33 mouse cellular contexts compared by ENCODE assay signal in genomic region chr14:27004906-27005305, GRCm38 (mm10). TPM values are rescaled to one million over a fixed set of nuclear protein-coding genes. Genes with fewer than 3 reads are reported as not detected.
DNase-seq lines count a peak whose midpoint lies in the region; ATAC-seq and TF ChIP-seq lines count a peak whose summit lies in the region.
"Had no signal": no experiment of that assay in that cellular context is flagged by ENCODE, and none has a peak within 500 bp of the region (broad histone marks: within the 10 kb centered on the region; RNA-seq: fewer than 3 reads in every experiment).

No protein-coding gene starts in this region.

- 67% methylated on average over 7 of the region's 7 CpGs for WGBS in kidney, embryonic 15.5 days
- WGBS in liver, postnatal 0 days (ENCODE audit: insufficient replicate concordance), result 65% methylated on average over 7 of the region's 7 CpGs
- 77% methylated on average over 7 of the region's 7 CpGs for WGBS in liver, embryonic 12.5 days (ENCODE audit: insufficient replicate concordance)

- H3K36me3 ChIP-seq in kidney, embryonic 15.5 days, result no peaks in the 10 kb centered on the region
- no peaks in the 10 kb centered on the region for H3K36me3 ChIP-seq in liver, postnatal 0 days (replicated peaks; ENCODE audit: insufficient read depth, low read length)
- H3K36me3 ChIP-seq in liver, embryonic 12.5 days, result no peaks in the 10 kb centered on the region
- H3K36me3 ChIP-seq: G1E; heart, embryonic 10.5 days; heart, embryonic 15.5 days; midbrain, embryonic 15.5 days; neural tube, embryonic 15.5 days; stomach, embryonic 15.5 days had no signal

- no peak overlapping the region for H3K9ac ChIP-seq in kidney, embryonic 15.5 days
- H3K9ac ChIP-seq in liver, postnatal 0 days (replicated peaks), result no peak overlapping the region
- no peak overlapping the region for H3K9ac ChIP-seq in liver, embryonic 12.5 days
- H3K9ac ChIP-seq: heart, embryonic 15.5 days; midbrain, embryonic 15.5 days; neural tube, embryonic 15.5 days; stomach, embryonic 15.5 days had no signal

- no peak for ATAC-seq in kidney, embryonic 15.5 days (replicated peaks; ENCODE audit: low FRiP score)
- no peak for ATAC-seq in liver, postnatal 0 days
- no peak for ATAC-seq in liver, embryonic 12.5 days
- ATAC-seq: forebrain, embryonic 16.5 days; hindbrain, embryonic 16.5 days; midbrain, embryonic 15.5 days; Patski had no signal

- H3K27ac ChIP-seq in kidney, embryonic 15.5 days, result no peak overlapping the region
- H3K27ac ChIP-seq in liver, postnatal 0 days (ENCODE audit: low read depth), result no peak overlapping the region
- H3K27ac ChIP-seq in liver, embryonic 12.5 days, result no peak overlapping the region
- H3K27ac ChIP-seq: heart, embryonic 10.5 days; heart, embryonic 15.5 days; macrophage; midbrain, embryonic 15.5 days; neural tube, embryonic 15.5 days; stomach, embryonic 15.5 days had no signal

- H3K4me2 ChIP-seq in kidney, embryonic 15.5 days, result no peak overlapping the region
- H3K4me2 ChIP-seq in liver, postnatal 0 days (ENCODE audit: low read depth, low read length), result no peak overlapping the region
- H3K4me2 ChIP-seq in liver, embryonic 12.5 days, result no peak overlapping the region
- H3K4me2 ChIP-seq: heart, embryonic 15.5 days; midbrain, embryonic 15.5 days; neural tube, embryonic 15.5 days; stomach, embryonic 15.5 days had no signal

- peaks cover 4% of the 10 kb centered on the region; the same call in 1 of the 2 replicates for H3K27me3 ChIP-seq in kidney, embryonic 15.5 days
- H3K27me3 ChIP-seq in liver, postnatal 0 days (ENCODE audit: insufficient read depth, low read length), result no peaks in the 10 kb centered on the region
- no peaks in the 10 kb centered on the region; the same call in 1 of the 2 replicates for H3K27me3 ChIP-seq in liver, embryonic 12.5 days (replicated peaks)
- H3K27me3 ChIP-seq: midbrain, embryonic 15.5 days; stomach, embryonic 15.5 days had no signal

- peaks cover 6% of the 10 kb centered on the region; the same call in 1 of the 2 replicates for H3K4me1 ChIP-seq in kidney, embryonic 15.5 days
- no peaks in the 10 kb centered on the region for H3K4me1 ChIP-seq in liver, postnatal 0 days (ENCODE audit: insufficient read depth)
- H3K4me1 ChIP-seq in liver, embryonic 12.5 days, result peaks cover 33% of the 10 kb centered on the region
- H3K4me1 ChIP-seq: stomach, embryonic 15.5 days had no signal

- no peak overlapping the region for H3K4me3 ChIP-seq in kidney, embryonic 15.5 days (replicated peaks)
- H3K4me3 ChIP-seq in liver, postnatal 0 days (ENCODE audit: low read depth, low read length), result no peak overlapping the region
- H3K4me3 ChIP-seq in liver, embryonic 12.5 days, result no peak overlapping the region
- H3K4me3 ChIP-seq: erythroblast, embryonic 14.5 days; heart, embryonic 10.5 days; heart, embryonic 15.5 days; midbrain, embryonic 15.5 days; neural tube, embryonic 15.5 days; stomach, embryonic 15.5 days had no signal

- TF ChIP-seq EP300 in liver, postnatal 0 days (IDR thresholded peaks at IDR 0.05; ENCODE audit: low read depth), result no peak

- TF ChIP-seq CTCF in liver, postnatal 0 days (IDR thresholded peaks at IDR 0.05; ENCODE audit: low read depth), result no peak

- H3K9me3 ChIP-seq in kidney, embryonic 15.5 days (replicated peaks), result no peaks in the 10 kb centered on the region
- no peaks in the 10 kb centered on the region for H3K9me3 ChIP-seq in liver, postnatal 0 days (ENCODE audit: low read length)
- no peaks in the 10 kb centered on the region for H3K9me3 ChIP-seq in liver, embryonic 12.5 days (replicated peaks)
- H3K9me3 ChIP-seq: G1E; heart, embryonic 10.5 days; heart, embryonic 15.5 days; midbrain, embryonic 15.5 days; neural tube, embryonic 15.5 days; stomach, embryonic 15.5 days had no signal

- DNase-seq in adrenal gland, postnatal 10 days, result peak; percentile 46
- DNase-seq in adrenal gland, adult 8-10 months, result no peak
- DNase-seq in kidney, postnatal 14 days, result peak; percentile 24
- DNase-seq in liver, postnatal 0 days, result peak; percentile 44
- DNase-seq in 416B (ENCODE audit: low read depth), result peak; percentile 52
- DNase-seq in spleen, postnatal 36 days (ENCODE audit: low spot score in 2 of 2), result no peak
- DNase-seq: cerebellum, adult 2 months; gastrocnemius, postnatal 25 days; heart, adult 11 months; kidney, adult 2 months; layer of hippocampus, postnatal 36 days; liver; retina, postnatal 1 day; right cerebral cortex, postnatal 14 days had no signal

RNA-seq across cellular contexts. Expression of gene Hesx1, which starts 10.7 kb away (rescaled TPM):
- under 1 TPM in 1 of 2 experiments, not detected in 1; 0.36 TPM for total RNA-seq in adrenal gland, postnatal 10 days (2021)
- total RNA-seq in adrenal gland, adult 8-10 months (2022), result under 1 TPM in 2 of 4 experiments, not detected in 2; 0.35 to 0.49 TPM
- 1.1 and 1.4 TPM in 2 replicates for polyA plus RNA-seq in kidney, embryonic 15.5 days (2015; fragmentation: Nextera tagmentation; extraction: Ambion mirVana)
- polyA plus RNA-seq in liver, postnatal 0 days (2015; fragmentation: Nextera tagmentation; extraction: Ambion mirVana), result 1.5 and 2.3 TPM in 2 replicates
- 16.0 and 16.8 TPM in 2 replicates for polyA plus RNA-seq in liver, embryonic 12.5 days (2016; fragmentation: Nextera tagmentation; extraction: Ambion mirVana)
- total RNA-seq: G1E; gastrocnemius, adult 18-20 months; gastrocnemius, postnatal 25 days; heart, postnatal 25 days; layer of hippocampus, postnatal 36 days; megakaryocyte-erythroid progenitor cell, adult 5-6 weeks had no signal
- polyA plus RNA-seq: cerebellum, adult 2 months; cortical plate, adult 2 months; forebrain, embryonic 16.5 days; G1E; heart, embryonic 15.5 days; large intestine, adult 2 months; Patski; small intestine, adult 2 months had no signal

RNA-seq across cellular contexts. Expression of gene Il17rd, which starts 33.8 kb away (rescaled TPM):
- total RNA-seq in adrenal gland, postnatal 10 days (2021), result 1 to 10 TPM; 3.9 to 4.7 TPM
- total RNA-seq in adrenal gland, adult 8-10 months (2022), result 1 to 10 TPM; 3.6 to 6.4 (median 5.1) TPM
- 5.9 and 6.2 TPM in 2 replicates for polyA plus RNA-seq in kidney, embryonic 15.5 days (2015; fragmentation: Nextera tagmentation; extraction: Ambion mirVana)
- 0.11 and 0.12 TPM in 2 replicates for polyA plus RNA-seq in liver, postnatal 0 days (2015; fragmentation: Nextera tagmentation; extraction: Ambion mirVana)
- polyA plus RNA-seq in liver, embryonic 12.5 days (2016; fragmentation: Nextera tagmentation; extraction: Ambion mirVana), result 0.27 and 0.32 TPM in 2 replicates
- polyA plus RNA-seq: G1E had no signal

RNA-seq across cellular contexts. Expression of gene Appl1, which starts 33.9 kb away (rescaled TPM):
- total RNA-seq in adrenal gland, postnatal 10 days (2021), result 10 to 100 TPM; 25.8 to 32.7 TPM
- 10 to 100 TPM; 28.7 to 94.6 (median 58.6) TPM for total RNA-seq in adrenal gland, adult 8-10 months (2022)
- polyA plus RNA-seq in kidney, embryonic 15.5 days (2015; fragmentation: Nextera tagmentation; extraction: Ambion mirVana), result 39.2 and 41.8 TPM in 2 replicates
- 8.9 and 9.6 TPM in 2 replicates for polyA plus RNA-seq in liver, postnatal 0 days (2015; fragmentation: Nextera tagmentation; extraction: Ambion mirVana)
- polyA plus RNA-seq in liver, embryonic 12.5 days (2016; fragmentation: Nextera tagmentation; extraction: Ambion mirVana), result 9.2 and 10.0 TPM in 2 replicates

Comparison
In these comparisons a context has a peak if more than half of its experiments do, and no peak if none do; other contexts are left out.
1. DNase-seq: peak in adrenal gland, postnatal 10 days (single experiment), kidney, postnatal 14 days (single experiment), liver, postnatal 0 days (single experiment) and 416B (single experiment); none in adrenal gland, adult 8-10 months (single experiment) and spleen, postnatal 36 days (0 of 2).